Mouse (Mus musculus): ENCODE measurements around the gene Ftsj1. TPM values are rescaled to one million over a fixed set of nuclear protein-coding genes. Genes with fewer than 3 reads are reported as not detected.

The Ftsj1 gene
- total and polyA plus RNA-seq, 2 experiments from 2014 or later, result 35.4 to 39.6 TPM

DNA sequence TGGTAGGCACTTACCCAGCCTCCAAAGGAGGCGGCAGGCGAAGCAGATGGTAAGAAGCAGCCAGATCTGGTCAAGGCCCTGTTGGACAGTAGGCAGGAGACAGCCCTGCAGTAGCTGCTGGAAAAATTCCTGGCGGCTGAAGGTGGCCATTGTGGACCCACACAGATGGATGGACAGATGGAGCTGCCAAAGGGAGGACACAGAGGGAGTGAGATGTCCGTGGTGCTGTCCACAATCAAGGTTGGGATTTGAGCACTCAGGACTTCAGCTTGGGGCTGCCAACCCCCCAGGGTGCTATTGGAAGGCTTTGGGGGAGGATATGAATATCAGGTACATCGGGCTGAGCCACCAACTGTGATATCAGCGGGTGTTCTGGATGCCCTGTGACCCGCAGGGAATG, 46.7 kb downstream of the Ftsj1 start:
- ATAC-seq (ENCODE audit: low FRiP score), result peak; percentile 2; the same call in 1 of the 2 replicates
- H3K4me3 ChIP-seq (ENCODE audit: low read depth, low read length), result peak overlapping the region; percentile 53
- no peak for DNase-seq (ENCODE audit: low spot score)
- no peak for TF ChIP-seq CTCF (IDR thresholded peaks at IDR 0.05)
- H3K27me3 ChIP-seq (ENCODE audit: insufficient read depth, low read length), result no peaks in the 10 kb centered on the region
- 0 out of 2 replicates have a peak, but pooled peaks cover 4% of the 10 kb centered on the region for H3K4me1 ChIP-seq (ENCODE audit: insufficient read depth, low read length)
- 39% methylated on average over 7 of the region's 7 CpGs for WGBS
- H3K27ac ChIP-seq (ENCODE audit: low read depth, low read length), result peak overlapping the region; percentile 68
- H3K36me3 ChIP-seq (ENCODE audit: insufficient read depth, low read length), result peaks cover 3% of the 10 kb centered on the region; the same call in 1 of the 2 replicates
- H3K9ac ChIP-seq (replicated peaks; ENCODE audit: low read length, poor library complexity, severe bottlenecking), result peak overlapping the region; percentile 71
- H3K4me2 ChIP-seq (ENCODE audit: low read depth, low read length, poor library complexity, severe bottlenecking), result peak overlapping the region; percentile 55
- no peaks in the 10 kb centered on the region for H3K9me3 ChIP-seq (ENCODE audit: low read length)

DNA sequence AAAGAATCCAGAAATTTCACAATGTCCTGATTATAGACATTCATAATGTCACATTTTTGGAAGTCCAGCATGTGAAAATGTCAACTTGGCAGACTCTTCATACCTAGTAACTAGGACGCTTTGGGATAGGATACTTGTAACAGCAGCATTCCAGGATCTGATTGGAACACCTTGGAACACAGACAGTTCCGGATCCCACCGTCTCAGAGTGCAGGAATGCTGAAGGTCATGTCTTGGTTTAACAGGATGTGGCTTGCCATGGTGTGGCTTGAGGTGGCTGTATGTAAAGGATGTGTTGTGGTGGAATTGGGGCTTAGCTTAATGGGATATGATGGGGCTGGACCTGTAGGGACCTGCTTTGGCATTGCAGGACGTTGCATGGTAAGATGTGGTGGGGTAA, 47.1 kb downstream of the Ftsj1 start:
- WGBS, result 78% methylated on average over 4 of the region's 4 CpGs
- ATAC-seq (ENCODE audit: low FRiP score) (no peak), DNase-seq (ENCODE audit: low spot score) (no peak)
- Histone ChIP-seq H3K27me3 (ENCODE audit: insufficient read depth, low read length) (no peaks in the 10 kb centered on the region), H3K36me3 (ENCODE audit: insufficient read depth, low read length) (peaks cover 3% of the 10 kb centered on the region; the same call in 1 of the 2 replicates), H3K4me1 (ENCODE audit: insufficient read depth, low read length) (0 out of 2 replicates have a peak, but pooled peaks cover 4% of the 10 kb centered on the region), H3K9me3 (ENCODE audit: low read length) (no peaks in the 10 kb centered on the region), H3K4me2 (ENCODE audit: low read depth, low read length, poor library complexity, severe bottlenecking) (peak overlapping the region; percentile 55; the same call in 1 of the 2 replicates), H3K27ac (ENCODE audit: low read depth, low read length) (no peak overlapping the region), H3K9ac (replicated peaks; ENCODE audit: low read length, poor library complexity, severe bottlenecking) (no peak overlapping the region), H3K4me3 (ENCODE audit: low read depth, low read length) (peak overlapping the region; percentile 53; the same call in 1 of the 2 replicates)
- no peak for TF ChIP-seq CTCF (IDR thresholded peaks at IDR 0.05)

DNA sequence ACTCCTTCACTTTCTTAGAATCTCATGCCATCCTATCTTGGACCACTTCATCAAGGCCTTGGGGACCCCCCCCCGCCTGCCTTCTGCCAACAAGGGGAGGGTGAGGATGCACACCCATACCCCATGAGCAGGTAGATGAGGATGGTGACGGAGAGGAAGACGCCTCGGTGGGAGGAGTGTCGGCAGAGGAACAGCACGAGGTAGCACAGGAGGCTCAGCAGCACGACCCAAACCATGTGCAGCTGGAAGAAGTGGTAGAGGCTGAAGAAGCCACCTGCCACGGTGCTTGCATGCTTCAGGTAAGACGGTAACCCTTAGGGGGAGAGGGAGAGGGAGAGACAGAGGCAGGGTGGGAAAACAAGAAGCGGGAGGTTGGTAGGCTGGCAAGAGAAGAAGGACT, 48.1 kb downstream of the Ftsj1 start:
- Histone ChIP-seq H3K4me3 (ENCODE audit: low read depth, low read length) (no peak overlapping the region), H3K4me2 (ENCODE audit: low read depth, low read length, poor library complexity, severe bottlenecking) (no peak overlapping the region), H3K4me1 (ENCODE audit: insufficient read depth, low read length) (0 out of 2 replicates have a peak, but pooled peaks cover 4% of the 10 kb centered on the region), H3K9me3 (ENCODE audit: low read length) (no peaks in the 10 kb centered on the region), H3K27ac (ENCODE audit: low read depth, low read length) (no peak overlapping the region), H3K27me3 (ENCODE audit: insufficient read depth, low read length) (no peaks in the 10 kb centered on the region), H3K36me3 (ENCODE audit: insufficient read depth, low read length) (peaks cover 3% of the 10 kb centered on the region; the same call in 1 of the 2 replicates), H3K9ac (replicated peaks; ENCODE audit: low read length, poor library complexity, severe bottlenecking) (no peak overlapping the region)
- TF ChIP-seq CTCF (IDR thresholded peaks at IDR 0.05), result no peak
- DNase-seq (ENCODE audit: low spot score) (no peak), ATAC-seq (ENCODE audit: low FRiP score) (no peak)
- WGBS, result 87% methylated on average over 10 of the region's 10 CpGs

DNA sequence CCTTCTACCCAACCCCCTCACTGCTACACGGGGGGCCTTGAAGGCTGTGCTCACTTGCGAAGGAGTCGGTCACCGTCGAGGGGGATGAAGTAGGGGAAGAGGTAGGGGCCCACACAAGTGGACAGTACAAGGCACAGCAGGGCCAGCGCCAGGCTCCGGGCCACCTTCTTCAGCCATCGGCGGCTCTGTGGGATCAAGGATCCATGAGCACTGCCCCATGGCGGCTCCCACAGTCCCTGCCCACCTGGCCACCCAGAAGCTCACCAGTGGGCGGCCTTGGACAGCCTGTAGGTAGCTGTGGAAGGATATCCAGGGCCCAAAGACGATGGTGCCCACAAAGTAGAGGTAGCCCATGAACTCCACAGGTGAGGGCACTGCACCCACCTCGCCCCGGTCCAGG, 49.1 kb downstream of the Ftsj1 start:
- H3K36me3 ChIP-seq (ENCODE audit: insufficient read depth, low read length), result peaks cover 6% of the 10 kb centered on the region; the same call in 1 of the 2 replicates
- H3K4me1 ChIP-seq (ENCODE audit: insufficient read depth, low read length), result 0 out of 2 replicates have a peak, but pooled peaks cover 4% of the 10 kb centered on the region

DNA sequence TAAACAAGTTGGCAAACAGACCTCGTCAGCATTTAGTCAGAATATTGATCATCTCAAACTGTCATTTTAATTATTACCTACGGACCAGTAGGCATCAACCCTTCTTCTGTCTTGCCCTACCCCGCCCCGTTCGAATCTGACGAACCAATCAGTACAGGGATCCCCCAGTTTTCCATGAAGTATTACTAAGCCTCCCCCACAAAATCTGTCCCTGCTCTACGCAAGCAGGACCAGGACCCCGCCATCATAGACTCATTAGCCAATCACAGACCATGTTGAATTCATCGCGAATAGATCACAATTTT, 58.8 kb downstream of the Ftsj1 start, which contains the start of gene Ebp:
Gene Ebp (minus strand): TSS at position 94 of the 305 bp plus-strand sequence.
- Histone ChIP-seq H3K9me3 (ENCODE audit: low read length) (no peaks in the 10 kb centered on the region), H3K4me1 (ENCODE audit: insufficient read depth, low read length) (no peaks in the 10 kb centered on the region), H3K9ac (replicated peaks; ENCODE audit: low read length, poor library complexity, severe bottlenecking) (peak within 1 kb of the TSS; percentile 44), H3K36me3 (ENCODE audit: insufficient read depth, low read length) (no peaks in the 10 kb centered on the region), H3K27me3 (ENCODE audit: insufficient read depth, low read length) (no peaks in the 10 kb centered on the region), H3K4me3 (ENCODE audit: low read depth, low read length) (peak within 1 kb of the TSS; percentile 46), H3K27ac (ENCODE audit: low read depth, low read length) (peak within 1 kb of the TSS; percentile 59), H3K4me2 (ENCODE audit: low read depth, low read length, poor library complexity, severe bottlenecking) (peak within 1 kb of the TSS; percentile 51)
- ATAC-seq (ENCODE audit: low FRiP score) (peak; percentile 59), DNase-seq (ENCODE audit: low spot score) (peak; percentile 55)
- TF ChIP-seq CTCF (IDR thresholded peaks at IDR 0.05), result no peak
- whole genome bisulfite sequencing, result 32% methylated on average over 10 of the region's 10 CpGs

More for the DNA sequence above, 49.1 kb downstream of the Ftsj1 start:
- H3K9ac ChIP-seq (replicated peaks; ENCODE audit: low read length, poor library complexity, severe bottlenecking), result no peak overlapping the region
- no peak overlapping the region for H3K4me3 ChIP-seq (ENCODE audit: low read depth, low read length)
- no peak for ATAC-seq (ENCODE audit: low FRiP score)
- H3K4me2 ChIP-seq (ENCODE audit: low read depth, low read length, poor library complexity, severe bottlenecking), result no peak overlapping the region
- H3K27me3 ChIP-seq (ENCODE audit: insufficient read depth, low read length), result no peaks in the 10 kb centered on the region
- H3K9me3 ChIP-seq (ENCODE audit: low read length), result no peaks in the 10 kb centered on the region
- WGBS, result 82% methylated on average over 13 of the region's 14 CpGs
- no peak overlapping the region for H3K27ac ChIP-seq (ENCODE audit: low read depth, low read length)
- no peak for TF ChIP-seq CTCF (IDR thresholded peaks at IDR 0.05)
- no peak for DNase-seq (ENCODE audit: low spot score)

DNA sequence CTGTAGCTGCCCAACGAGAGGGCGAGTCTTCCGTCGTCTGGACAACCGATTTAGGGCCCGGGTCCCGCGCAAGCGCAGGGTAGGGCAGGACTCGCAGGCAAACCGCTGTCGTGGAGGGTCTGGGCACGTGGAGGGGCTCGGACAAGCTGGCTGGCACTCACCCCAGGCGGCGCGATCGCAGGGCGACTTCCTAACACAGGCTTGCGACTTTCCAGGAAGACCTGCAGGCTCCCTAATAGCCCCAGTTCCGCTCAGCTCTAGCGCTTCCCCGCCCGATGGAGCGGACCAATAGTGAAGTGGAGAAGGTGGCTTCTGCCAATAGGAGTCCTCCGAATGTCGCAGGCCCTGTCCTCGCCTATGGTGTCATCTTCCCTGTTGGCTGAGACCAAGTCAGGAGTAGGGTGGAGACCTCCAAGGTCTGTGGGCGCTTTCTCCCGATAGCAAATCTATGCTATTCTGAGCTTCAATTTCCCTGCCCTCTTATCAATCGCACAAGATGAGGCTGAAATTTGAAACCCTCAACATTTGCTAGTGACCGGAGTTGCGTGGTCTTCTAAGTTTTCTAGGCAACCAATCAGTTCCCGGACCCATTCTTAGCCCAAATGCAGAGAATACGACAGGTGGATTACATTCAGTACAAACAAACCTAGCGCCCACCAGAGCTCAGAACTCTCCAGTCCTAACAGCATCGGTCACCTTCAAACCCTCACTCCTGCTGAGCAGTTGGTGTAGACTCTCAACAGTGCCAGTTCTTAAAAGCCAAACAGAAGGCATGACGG, 59.4 kb downstream of the Ftsj1 start:
- no peak for TF ChIP-seq CTCF (IDR thresholded peaks at IDR 0.05)
- 16% methylated on average over 38 of the region's 38 CpGs for WGBS
- H3K27ac ChIP-seq (ENCODE audit: low read depth, low read length), result peak overlapping the region; percentile 59
- no peaks in the 10 kb centered on the region for H3K36me3 ChIP-seq (ENCODE audit: insufficient read depth, low read length)
- peak overlapping the region; percentile 44; the same call in 1 of the 2 replicates for H3K9ac ChIP-seq (replicated peaks; ENCODE audit: low read length, poor library complexity, severe bottlenecking)
- no peaks in the 10 kb centered on the region for H3K4me1 ChIP-seq (ENCODE audit: insufficient read depth, low read length)
- H3K4me2 ChIP-seq (ENCODE audit: low read depth, low read length, poor library complexity, severe bottlenecking), result peak overlapping the region; percentile 51
- H3K4me3 ChIP-seq (ENCODE audit: low read depth, low read length), result peak overlapping the region; percentile 46
- DNase-seq (ENCODE audit: low spot score), result peak; percentile 92
- no peaks in the 10 kb centered on the region for H3K9me3 ChIP-seq (ENCODE audit: low read length)
- H3K27me3 ChIP-seq (ENCODE audit: insufficient read depth, low read length), result no peaks in the 10 kb centered on the region
- ATAC-seq (ENCODE audit: low FRiP score), result peak; percentile 96
